Mouse (Mus musculus) MEL (cell line): ENCODE data around the gene Gpatch11. TPM values are rescaled to one million over a fixed set of nuclear protein-coding genes. Genes with fewer than 3 reads are reported as not detected.

Experiments
- DNase-seq: peaks from one replicate; pipeline ENCODE4 v3.0.0; 2011; ENCODE audit warnings: low read depth, low spot score
- H3K27ac ChIP-seq: 2 replicates; pipeline ENCODE4 v1.5.1; 2012; ENCODE audit warnings: low read depth, mild to moderate bottlenecking, control low read depth, low read length, moderate library complexity; ENCODE audit not compliant: control insufficient read depth
- H3K27me3 ChIP-seq, 2 experiments: fragments of 150-350 bp in 1 of 2; sonication (generic) in 1 of 2; 2 replicates each; pipeline ENCODE4 v1.6.1; 2012; ENCODE audit warnings: low read length in 2 of 2, mild to moderate bottlenecking in 2 of 2, improper control_type of control experiment in 1 of 2, moderate library complexity in 1 of 2; ENCODE audit not compliant: insufficient read depth in 2 of 2, control insufficient read depth in 1 of 2
- H3K36me3 ChIP-seq, 2 experiments: 2 replicates each; pipeline ENCODE4 v1.6.1; 2012 to 2014; ENCODE audit warnings: low read length in 2 of 2, improper control_type of control experiment in 1 of 2, inconsistent platforms in 1 of 2, mild to moderate bottlenecking in 1 of 2; ENCODE audit not compliant: insufficient read depth in 2 of 2, control insufficient read depth in 1 of 2
- H3K4me1 ChIP-seq, 2 experiments: fragments of 150-350 bp in 1 of 2; sonication (generic) in 1 of 2; 2 replicates each; pipeline ENCODE4 v1.6.1; 2012; ENCODE audit warnings: low read length in 2 of 2, improper control_type of control experiment in 1 of 2, mild to moderate bottlenecking in 1 of 2; ENCODE audit not compliant: insufficient read depth in 2 of 2, control insufficient read depth in 1 of 2
- H3K4me3 ChIP-seq, 2 experiments: fragments of 150-350 bp in 1 of 2; sonication (generic) in 1 of 2; 2 replicates each; pipeline ENCODE4 v1.5.1; 2012; ENCODE audit warnings: low read depth in 2 of 2, low read length in 2 of 2, mild to moderate bottlenecking in 2 of 2, moderate library complexity in 2 of 2, control low read depth in 1 of 2, improper control_type of control experiment in 1 of 2; ENCODE audit not compliant: control insufficient read depth in 1 of 2, insufficient read depth in 1 of 2
- H3K79me2 ChIP-seq: 2 replicates; pipeline ENCODE4 v1.6.1; 2012; ENCODE audit warnings: mild to moderate bottlenecking, low read length, moderate library complexity; ENCODE audit not compliant: control insufficient read depth, poor library complexity, insufficient read depth
- H3K9ac ChIP-seq: 2 replicates; pipeline ENCODE4 v1.6.1; 2012; ENCODE audit warnings: low read depth, mild to moderate bottlenecking, control low read depth, low read length, moderate library complexity; ENCODE audit not compliant: control insufficient read depth, poor library complexity, severe bottlenecking
- H3K9me3 ChIP-seq: fragments of 150-350 bp; sonication (generic); replicated peaks from 2 replicates; pipeline ENCODE4 v1.6.1; 2012; ENCODE audit warnings: mild to moderate bottlenecking, low read length, improper control_type of control experiment, moderate library complexity; ENCODE audit not compliant: insufficient read depth
- BHLHE40 ChIP-seq: IDR thresholded peaks from 2 replicates; pipeline ENCODE4 v1.6.1; 2012; ENCODE audit warnings: low read depth, mild to moderate bottlenecking, inconsistent platforms, low read length, improper control_type of control experiment, borderline replicate concordance
- CHD1 ChIP-seq: IDR thresholded peaks from 2 replicates; pipeline ENCODE4 v1.6.1; 2012; ENCODE audit warnings: low read depth, mild to moderate bottlenecking, inconsistent platforms, low read length, improper control_type of control experiment
- CHD2 ChIP-seq: IDR thresholded peaks from 2 replicates; pipeline ENCODE4 v1.6.1; 2011; ENCODE audit warnings: low read length, improper control_type of control experiment
- CTCF ChIP-seq, 3 experiments: IDR thresholded peaks in 2 of 3; conservative IDR thresholded peaks in 1 of 3; 2 replicates each; pipeline ENCODE4 v1.5.1; 2011 to 2012; ENCODE audit warnings: low read length in 3 of 3, low read depth in 2 of 3, mild to moderate bottlenecking in 2 of 3, improper control_type of control experiment in 1 of 3, inconsistent platforms in 1 of 3, mixed read lengths in 1 of 3, moderate library complexity in 1 of 3; ENCODE audit not compliant: control insufficient read depth in 1 of 3, insufficient read depth in 1 of 3, poor library complexity in 1 of 3, severe bottlenecking in 1 of 3
- ELF1 ChIP-seq: IDR thresholded peaks from 2 replicates; pipeline ENCODE4 v1.6.1; 2014; ENCODE audit warnings: low read depth, mild to moderate bottlenecking, inconsistent platforms, low read length, improper control_type of control experiment, moderate library complexity
- ETS1 ChIP-seq: IDR thresholded peaks from 2 replicates; pipeline ENCODE4 v1.6.1; 2012; ENCODE audit warnings: low read depth, mild to moderate bottlenecking, inconsistent platforms, low read length, improper control_type of control experiment, moderate library complexity
- GABPA ChIP-seq: IDR thresholded peaks from 2 replicates; pipeline ENCODE4 v1.6.1; 2012; ENCODE audit warnings: low read depth, mild to moderate bottlenecking, inconsistent platforms, low read length, improper control_type of control experiment, moderate library complexity
- HCFC1 ChIP-seq: IDR thresholded peaks from 2 replicates; pipeline ENCODE4 v1.6.1; 2012; ENCODE audit warnings: low read depth, mild to moderate bottlenecking, inconsistent platforms, low read length, improper control_type of control experiment, moderate library complexity
- JUND ChIP-seq: IDR thresholded peaks from 2 replicates; pipeline ENCODE4 v1.6.1; 2011; ENCODE audit warnings: low read depth, mild to moderate bottlenecking, improper control_type of control experiment, low read length
- MAFK ChIP-seq: IDR thresholded peaks from 2 replicates; pipeline ENCODE4 v1.6.1; 2011; ENCODE audit warnings: low read depth, mild to moderate bottlenecking, low read length, improper control_type of control experiment, borderline replicate concordance
- MAX ChIP-seq: IDR thresholded peaks from 2 replicates; pipeline ENCODE4 v1.6.1; 2011; ENCODE audit warnings: low read length, improper control_type of control experiment
- MAZ ChIP-seq: IDR thresholded peaks from 2 replicates; pipeline ENCODE4 v1.6.1; 2012; ENCODE audit warnings: low read depth, mild to moderate bottlenecking, inconsistent platforms, low read length, improper control_type of control experiment
- MXI1 ChIP-seq: IDR thresholded peaks from 2 replicates; pipeline ENCODE4 v1.6.1; 2011; ENCODE audit warnings: mild to moderate bottlenecking, low read depth, low read length, improper control_type of control experiment
- MYB ChIP-seq: IDR thresholded peaks from 2 replicates; pipeline ENCODE4 v1.6.1; 2011; ENCODE audit warnings: mild to moderate bottlenecking, low read depth, low read length, improper control_type of control experiment
- NELFE ChIP-seq: IDR thresholded peaks from 2 replicates; pipeline ENCODE4 v1.6.1; 2011; ENCODE audit warnings: low read depth, low read length, improper control_type of control experiment
- RAD21 ChIP-seq: IDR thresholded peaks from 2 replicates; pipeline ENCODE4 v1.6.1; 2011; ENCODE audit warnings: mild to moderate bottlenecking, low read depth, low read length, improper control_type of control experiment
- SIN3A ChIP-seq: IDR thresholded peaks from 2 replicates; pipeline ENCODE4 v1.6.1; 2012; ENCODE audit warnings: low read length, improper control_type of control experiment, inconsistent platforms
- TAL1 ChIP-seq: IDR thresholded peaks from 2 replicates; pipeline ENCODE4 v1.6.1; 2012; ENCODE audit warnings: mild to moderate bottlenecking, inconsistent platforms, low read length, moderate library complexity, mixed read lengths
- TCF12 ChIP-seq: IDR thresholded peaks from 2 replicates; pipeline ENCODE4 v1.6.1; 2014; ENCODE audit warnings: low read depth, mild to moderate bottlenecking, inconsistent platforms, low read length, improper control_type of control experiment, moderate library complexity
- UBTF ChIP-seq: IDR thresholded peaks from 2 replicates; pipeline ENCODE4 v1.6.1; 2012; ENCODE audit warnings: low read depth, mild to moderate bottlenecking, inconsistent platforms, low read length, improper control_type of control experiment, moderate library complexity, borderline replicate concordance; ENCODE audit not compliant: insufficient read depth
- USF2 ChIP-seq, 2 experiments: IDR thresholded peaks; 2 replicates each; pipeline ENCODE4 v1.6.1; 2011 to 2012; ENCODE audit warnings: improper control_type of control experiment in 2 of 2, low read length in 2 of 2, borderline replicate concordance in 1 of 2, inconsistent platforms in 1 of 2, low read depth in 1 of 2, mild to moderate bottlenecking in 1 of 2; ENCODE audit not compliant: insufficient read depth in 1 of 2
- ZKSCAN1 ChIP-seq: IDR thresholded peaks from 2 replicates; pipeline ENCODE4 v1.6.1; 2012; ENCODE audit warnings: low read depth, mild to moderate bottlenecking, inconsistent platforms, low read length, improper control_type of control experiment, moderate library complexity
- ZNF384 ChIP-seq: IDR thresholded peaks from 2 replicates; pipeline ENCODE4 v1.6.1; 2012; ENCODE audit warnings: low read depth, mild to moderate bottlenecking, inconsistent platforms, low read length, improper control_type of control experiment
- polyA plus RNA-seq, 2 experiments: library from polyadenylated mRNA; stranded (reverse) in 1 of 2; unstranded in 1 of 2; fragments of >175 nt in 1 of 2; fragments of >200 nt in 1 of 2; gene quantifications; 2 replicates each; pipeline versions ENCODE4 v1.2.1 to v1.2.4; 2012; ENCODE audit warnings: low replicate concordance in 2 of 2, low read depth in 1 of 2; ENCODE audit not compliant: insufficient read length in 2 of 2, insufficient read depth in 1 of 2, missing spikeins in 1 of 2
- total RNA-seq: library from RNA; depleted of rRNA; stranded (reverse); fragments of 300-350 nt; gene quantifications from 2 replicates; pipeline ENCODE4 v1.2.3, GENCODE M21; 2012

Gene Gpatch11
- total and polyA plus RNA-seq, 3 experiments = 10.3 to 12.4 TPM; not detected in 1

- H3K27me3 ChIP-seq = no peaks in the 10 kb centered on the region
- H3K9ac ChIP-seq = no peak overlapping the region
- H3K9me3 ChIP-seq = no peaks in the 10 kb centered on the region
- H3K4me3 ChIP-seq = no peak overlapping the region
- TF ChIP-seq MAZ = no peak
- TF ChIP-seq MAX = no peak
- TF ChIP-seq HCFC1 = no peak
- TF ChIP-seq CHD2 = no peak
- no peak for TF ChIP-seq UBTF
- TF ChIP-seq TAL1 = no peak
- no peak for TF ChIP-seq MYB
- TF ChIP-seq CHD1 = no peak
- TF ChIP-seq ZNF384 = no peak
- no peak for TF ChIP-seq JUND
- no peak for TF ChIP-seq MXI1
- no peak for TF ChIP-seq GABPA
- TF ChIP-seq ZKSCAN1 = no peak
- no peak for TF ChIP-seq USF2 (IDR thresholded peaks at IDR 0.05; ENCODE audit: borderline replicate concordance in 1 of 2, insufficient read depth in 1 of 2, low read depth in 1 of 2, low read length in 2 of 2)
- TF ChIP-seq SIN3A = no peak
- no peak for TF ChIP-seq TCF12
- no peak for TF ChIP-seq CTCF (IDR thresholded peaks at IDR 0.05 in 2 of 3, conservative IDR thresholded peaks at IDR 0.05 in 1 of 3; ENCODE audit: control insufficient read depth in 1 of 3, insufficient read depth in 1 of 3, low read depth in 2 of 3, low read length in 3 of 3, poor library complexity in 1 of 3, severe bottlenecking in 1 of 3)
- TF ChIP-seq MAFK = no peak
- no peak for TF ChIP-seq ELF1
- TF ChIP-seq NELFE = no peak
- no peak overlapping the region for H3K27ac ChIP-seq
- no peak for DNase-seq
- H3K4me1 ChIP-seq = no peaks in the 10 kb centered on the region
- H3K36me3 ChIP-seq = no peaks in the 10 kb centered on the region; a peak in 2 of 4 replicates
- no peaks in the 10 kb centered on the region for H3K79me2 ChIP-seq
Measured at GRCm38 (mm10) chr17:78873886-78874285, 38.5 kb downstream of the Gpatch11 start.

- Histone ChIP-seq H3K27me3 (no peaks in the 10 kb centered on the region), H3K9me3 (no peaks in the 10 kb centered on the region), H3K27ac (peak overlapping the region; percentile 68), H3K4me1 (peaks cover 3 to 10% of the 10 kb centered on the region in 2 experiments; a peak in 3 of 4 replicates), H3K4me3 (peak overlapping the region; percentile 76 to 91), H3K36me3 (peaks cover 0 to 3% of the 10 kb centered on the region in 2 experiments; a peak in 1 of 4 replicates), H3K79me2 (peaks cover 6% of the 10 kb centered on the region), H3K9ac (peak overlapping the region; percentile 87)
- DNase-seq = peak; percentile 67
- TF ChIP-seq RAD21 = no peak
- peak; percentile 6; the same call in 1 of the 2 replicates for TF ChIP-seq MXI1
- no peak for TF ChIP-seq BHLHE40
- TF ChIP-seq ELF1 = peak; percentile 78
- TF ChIP-seq USF2 (IDR thresholded peaks at IDR 0.05; ENCODE audit: borderline replicate concordance in 1 of 2, insufficient read depth in 1 of 2, low read depth in 1 of 2, low read length in 2 of 2) = no peak
- peak; percentile 1; the same call in 1 of the 2 replicates for TF ChIP-seq ETS1
Measured at GRCm38 (mm10) chr17:78881878-78882304, 46.5 kb downstream of the Gpatch11 start.
